Comparison of ENCODE assay signal across 8 mouse cellular contexts in the genomic region with DNA sequence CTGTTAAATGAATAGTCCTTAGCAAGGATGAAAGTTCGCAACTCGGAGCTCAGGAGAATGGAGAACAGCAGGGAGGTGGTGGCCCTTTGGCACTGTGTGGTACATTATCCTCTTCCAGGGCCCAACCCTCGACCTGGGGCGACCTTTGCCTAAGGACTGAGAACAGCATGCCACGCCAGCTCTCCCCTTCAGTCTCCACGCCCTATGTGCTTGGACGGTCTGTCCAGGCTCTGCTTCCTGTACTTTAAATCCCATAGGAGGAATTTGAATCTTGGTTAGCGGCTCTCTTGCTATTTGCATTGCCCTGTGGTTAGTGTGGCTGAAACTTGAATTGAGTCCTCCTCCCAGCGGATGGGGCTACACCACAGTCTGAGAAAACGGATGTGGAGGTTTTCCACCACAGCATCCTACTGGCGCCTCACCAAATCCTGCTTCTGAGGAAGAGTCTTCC. TPM values are rescaled to one million over a fixed set of nuclear protein-coding genes. Genes with fewer than 3 reads are reported as not detected.
A peak's percentile ranks its signal among the peaks of the same experiment; 100 is the strongest.
DNase-seq lines count a peak whose midpoint lies in the region; ATAC-seq lines count a peak whose summit lies in the region.

No protein-coding gene starts in this region.

- H3K27me3 ChIP-seq in intestine, embryonic 15.5 days (replicated peaks), result no peaks in the 10 kb centered on the region
- H3K27me3 ChIP-seq in liver, embryonic 13.5 days, result peaks cover 63% of the 10 kb centered on the region

- H3K9ac ChIP-seq in intestine, embryonic 15.5 days, result 0 out of 2 replicates have a peak overlapping the region, but pooled peaks have one; percentile 57
- H3K9ac ChIP-seq in liver, embryonic 13.5 days, result peak overlapping the region; percentile 50; the same call in 1 of the 2 replicates

- 18% methylated on average over 11 of the region's 11 CpGs for WGBS in intestine, embryonic 15.5 days
- 4% methylated on average over 11 of the region's 11 CpGs for WGBS in liver, embryonic 13.5 days (ENCODE audit: insufficient replicate concordance)

- H3K4me1 ChIP-seq in intestine, embryonic 15.5 days (replicated peaks), result peaks cover 12% of the 10 kb centered on the region
- H3K4me1 ChIP-seq in liver, embryonic 13.5 days (replicated peaks), result peaks cover 24% of the 10 kb centered on the region

- no peaks in the 10 kb centered on the region for H3K36me3 ChIP-seq in intestine, embryonic 15.5 days
- no peaks in the 10 kb centered on the region for H3K36me3 ChIP-seq in liver, embryonic 13.5 days

- H3K4me2 ChIP-seq in intestine, embryonic 15.5 days (replicated peaks), result peak overlapping the region; percentile 94
- H3K4me2 ChIP-seq in liver, embryonic 13.5 days, result peak overlapping the region; percentile 88

- peak overlapping the region; percentile 57 for H3K4me3 ChIP-seq in intestine, embryonic 15.5 days (replicated peaks)
- H3K4me3 ChIP-seq in liver, embryonic 13.5 days (replicated peaks), result peak overlapping the region; percentile 62

- DNase-seq in right cerebral cortex, adult 2 months (ENCODE audit: low spot score in 2 of 2), result peak; percentile 11 to 16
- no peak for DNase-seq in right cerebral cortex, postnatal 36 days (ENCODE audit: low spot score in 2 of 2)
- peak; percentile 12 to 35 for DNase-seq in cerebellum, postnatal 25 days
- DNase-seq in heart, adult 11 months, result peak; percentile 97
- DNase-seq in liver, embryonic 13.5 days, result no peak
- peak; percentile 29 to 32 for DNase-seq in natural killer cell, adult 2 months (ENCODE audit: low spot score in 2 of 2)
- DNase-seq in frontal cortex, postnatal 10 days (ENCODE audit: low spot score in 2 of 2), result no peak

- peak; percentile 44 for ATAC-seq in intestine, embryonic 15.5 days
- no peak for ATAC-seq in liver, embryonic 13.5 days (ENCODE audit: low read depth)

- H3K9me3 ChIP-seq in intestine, embryonic 15.5 days, result no peaks in the 10 kb centered on the region
- no peaks in the 10 kb centered on the region for H3K9me3 ChIP-seq in liver, embryonic 13.5 days (replicated peaks)

- peak overlapping the region; percentile 58; the same call in 1 of the 2 replicates for H3K27ac ChIP-seq in intestine, embryonic 15.5 days
- H3K27ac ChIP-seq in liver, embryonic 13.5 days, result no peak overlapping the region

RNA-seq across cellular contexts. Expression of gene Gm37240, which starts 0.9 kb away (rescaled TPM):
- polyA plus RNA-seq in intestine, embryonic 15.5 days (2015; fragmentation: Nextera tagmentation; extraction: Ambion mirVana), result 4.8 and 6.5 TPM in 2 replicates
- polyA plus RNA-seq in liver, embryonic 13.5 days (2015; fragmentation: Nextera tagmentation; extraction: Ambion mirVana), result 0.21 TPM in 1 of 2 replicates, not detected in the other

RNA-seq across cellular contexts. Expression of gene Glt28d2, which starts 0.9 kb away (rescaled TPM):
- polyA plus RNA-seq in intestine, embryonic 15.5 days (2015; fragmentation: Nextera tagmentation; extraction: Ambion mirVana), result 2.0 and 2.7 TPM in 2 replicates
- 0.09 and 0.17 TPM in 2 replicates for polyA plus RNA-seq in liver, embryonic 13.5 days (2015; fragmentation: Nextera tagmentation; extraction: Ambion mirVana)

Comparison
In these comparisons a context has a peak if more than half of its experiments do, and no peak if none do; other contexts are left out.
1. DNase-seq: peak in right cerebral cortex, adult 2 months (2 of 2), cerebellum, postnatal 25 days (2 of 2), heart, adult 11 months (single experiment) and natural killer cell, adult 2 months (2 of 2); none in right cerebral cortex, postnatal 36 days (0 of 2), liver, embryonic 13.5 days (single experiment) and frontal cortex, postnatal 10 days (0 of 2).